8 mouse cellular contexts compared by ENCODE assay signal in genomic region chrX:150812787-150813298, GRCm38 (mm10). TPM values are rescaled to one million over a fixed set of nuclear protein-coding genes. Genes with fewer than 3 reads are reported as not detected.
DNase-seq lines count a peak whose midpoint lies in the region; ATAC-seq and TF ChIP-seq lines count a peak whose summit lies in the region.

No protein-coding gene starts in this region.

- H3K4me1 ChIP-seq in intestine, postnatal 0 days (replicated peaks; ENCODE audit: control insufficient read depth, insufficient read depth, low read length), result no peaks in the 10 kb centered on the region
- H3K4me1 ChIP-seq in midbrain, embryonic 10.5 days, result peaks cover 5% of the 10 kb centered on the region

- peaks cover 7% of the 10 kb centered on the region; the same call in 1 of the 2 replicates for H3K36me3 ChIP-seq in intestine, postnatal 0 days (ENCODE audit: control insufficient read depth, insufficient read depth)
- H3K36me3 ChIP-seq in midbrain, embryonic 10.5 days, result peaks cover 42% of the 10 kb centered on the region

- 18% methylated on average over 22 of the region's 24 CpGs for WGBS in intestine, postnatal 0 days
- WGBS in midbrain, embryonic 10.5 days, result 18% methylated on average over 22 of the region's 24 CpGs

- H3K9ac ChIP-seq in intestine, postnatal 0 days (ENCODE audit: low read depth, low read length), result peak overlapping the region; percentile 22; the same call in 1 of the 2 replicates

- TF ChIP-seq CTCF in intestine, postnatal 0 days (IDR thresholded peaks at IDR 0.05; ENCODE audit: low read depth), result no peak

- H3K4me3 ChIP-seq in intestine, postnatal 0 days (ENCODE audit: low read depth, low read length), result peak overlapping the region; percentile 52
- peak overlapping the region; percentile 54 for H3K4me3 ChIP-seq in midbrain, embryonic 10.5 days

- peak; percentile 93 for DNase-seq in adrenal gland, postnatal 14 days
- peak; percentile 85 for DNase-seq in embryo, embryonic 9.5 days (ENCODE audit: extremely low spot score)
- DNase-seq in left cerebral cortex, postnatal 36 days (ENCODE audit: low spot score in 2 of 2), result peak; percentile 85 to 86
- peak; percentile 91 for DNase-seq in midbrain, embryonic 10.5 days (ENCODE audit: low spot score)
- peak; percentile 81 for DNase-seq in right cerebral cortex, postnatal 4 days
- DNase-seq in yolk sac, embryonic 10.5 days (ENCODE audit: low spot score), result peak; percentile 90

- ATAC-seq in granulocyte monocyte progenitor cell, adult 5-6 weeks (replicated peaks; ENCODE audit: poor library complexity, severe bottlenecking), result peak; percentile 87
- ATAC-seq in intestine, postnatal 0 days, result peak; percentile 95

- H3K27ac ChIP-seq in intestine, postnatal 0 days (ENCODE audit: low read depth, low read length), result no peak overlapping the region
- peak overlapping the region; percentile 82 for H3K27ac ChIP-seq in midbrain, embryonic 10.5 days (replicated peaks)

- intact Hi-C loops in left cerebral cortex, postnatal 36 days (cut with DNase I), result no loop called here

- peak overlapping the region; percentile 71 for H3K4me2 ChIP-seq in intestine, postnatal 0 days (replicated peaks; ENCODE audit: low read depth)

- no peaks in the 10 kb centered on the region for H3K9me3 ChIP-seq in intestine, postnatal 0 days (ENCODE audit: control insufficient read depth)
- H3K9me3 ChIP-seq in midbrain, embryonic 10.5 days (replicated peaks), result no peaks in the 10 kb centered on the region

- H3K27me3 ChIP-seq in intestine, postnatal 0 days (replicated peaks; ENCODE audit: control insufficient read depth, insufficient read depth, low read length), result no peaks in the 10 kb centered on the region
- peaks cover 82% of the 10 kb centered on the region for H3K27me3 ChIP-seq in midbrain, embryonic 10.5 days (ENCODE audit: low read depth, poor library complexity, severe bottlenecking)

RNA-seq across cellular contexts. Expression of gene Maged2, which starts 1.3 kb away (rescaled TPM):
- total RNA-seq in adrenal gland, postnatal 14 days (2021), result 91.0 and 103 TPM in 2 replicates
- 3.3 and 3.8 TPM in 2 replicates for total RNA-seq in granulocyte monocyte progenitor cell, adult 5-6 weeks (2014; fragmentation: Nextera tagmentation)
- total RNA-seq in granulocyte monocyte progenitor cell, adult 5-6 weeks (2017), result 7.5 and 10.7 TPM in 2 replicates
- 142 and 143 TPM in 2 replicates for polyA plus RNA-seq in intestine, postnatal 0 days (2015; fragmentation: Nextera tagmentation; extraction: Ambion mirVana)
- total RNA-seq in left cerebral cortex, postnatal 36 days (2021), result 10 to 100 TPM; 36.1 to 49.0 TPM
- 251 and 296 TPM in 2 replicates for polyA plus RNA-seq in midbrain, embryonic 10.5 days (2016; fragmentation: Nextera tagmentation; extraction: Ambion mirVana)
